In genomic region chr10:121531541-121531940, GRCm38 (mm10) we compare ENCODE assay signal across 16 mouse cellular contexts.
"Had no signal": no experiment of that assay in that cellular context is flagged by ENCODE, and none has a peak within 500 bp of the region (broad histone marks: within the 10 kb centered on the region; RNA-seq: fewer than 3 reads in every experiment).

No protein-coding gene starts in this region.

- H3K9me3 ChIP-seq: midbrain, embryonic 12.5 days had no signal

- ATAC-seq: lung, postnatal 0 days had no signal

- H3K27ac ChIP-seq: limb, embryonic 13.5 days; liver, embryonic 14.5 days; midbrain, embryonic 12.5 days; stomach, postnatal 0 days had no signal

- H3K9ac ChIP-seq: limb, embryonic 13.5 days; liver, embryonic 14.5 days; midbrain, embryonic 12.5 days had no signal

- H3K4me2 ChIP-seq: limb, embryonic 13.5 days; midbrain, embryonic 12.5 days had no signal

- H3K27me3 ChIP-seq: limb, embryonic 13.5 days had no signal

- H3K36me3 ChIP-seq: limb, embryonic 13.5 days; midbrain, embryonic 12.5 days had no signal

- H3K4me3 ChIP-seq: limb, embryonic 13.5 days; megakaryocyte, embryonic 14.5 days; midbrain, embryonic 12.5 days had no signal

- DNase-seq: kidney, adult 2 months; kidney, postnatal 36 days; layer of hippocampus, adult 9-11 months; layer of hippocampus, postnatal 36 days; left cerebral cortex, postnatal 4 days; lung, adult 18-20 months; lung, postnatal 36 days; right cerebral cortex, adult 18-20 months; right cerebral cortex, postnatal 25 days; thymus, postnatal 4 days had no signal
